ENCODE assay signal across 28 mouse cellular contexts in genomic region chr1:181372306-181372705, GRCm38 (mm10). TPM values are rescaled to one million over a fixed set of nuclear protein-coding genes. Genes with fewer than 3 reads are reported as not detected.
DNase-seq lines count a peak whose midpoint lies in the region; ATAC-seq and TF ChIP-seq lines count a peak whose summit lies in the region.
"Had no signal": no experiment of that assay in that cellular context is flagged by ENCODE, and none has a peak within 500 bp of the region (broad histone marks: within the 10 kb centered on the region; RNA-seq: fewer than 3 reads in every experiment).

No protein-coding gene starts in this region.

- no peak overlapping the region for H3K4me3 ChIP-seq in liver, embryonic 12.5 days
- H3K4me3 ChIP-seq in intestine, postnatal 0 days (ENCODE audit: low read depth, low read length): no peak overlapping the region
- H3K4me3 ChIP-seq: forebrain, embryonic 10.5 days; heart, adult 2 months; hindbrain, embryonic 15.5 days; limb, embryonic 12.5 days had no signal

- no peak overlapping the region for H3K9ac ChIP-seq in liver, embryonic 12.5 days
- H3K9ac ChIP-seq in intestine, postnatal 0 days (ENCODE audit: low read depth, low read length): no peak overlapping the region
- H3K9ac ChIP-seq: forebrain, postnatal 0 days; hindbrain, embryonic 15.5 days; limb, embryonic 12.5 days had no signal

- H3K27ac ChIP-seq in liver, embryonic 12.5 days: peak overlapping the region; percentile 34; the same call in 1 of the 2 replicates
- H3K27ac ChIP-seq in intestine, postnatal 0 days (ENCODE audit: low read depth, low read length): no peak overlapping the region
- H3K27ac ChIP-seq: forebrain, embryonic 10.5 days; heart, adult 2 months; hindbrain, embryonic 15.5 days; limb, embryonic 12.5 days had no signal

- TF ChIP-seq CTCF in intestine, postnatal 0 days (IDR thresholded peaks at IDR 0.05; ENCODE audit: low read depth): no peak

- 10% methylated on average over 6 of the region's 6 CpGs for WGBS in liver, embryonic 12.5 days (ENCODE audit: insufficient replicate concordance)
- WGBS in intestine, postnatal 0 days: 73% methylated on average over 6 of the region's 6 CpGs

- peaks cover 88% of the 10 kb centered on the region for H3K4me1 ChIP-seq in liver, embryonic 12.5 days
- H3K4me1 ChIP-seq in intestine, postnatal 0 days (replicated peaks; ENCODE audit: control insufficient read depth, insufficient read depth, low read length): no peaks in the 10 kb centered on the region

- peak; percentile 77 for ATAC-seq in liver, embryonic 12.5 days
- peak; percentile 92 for ATAC-seq in megakaryocyte, adult 5-6 weeks (ENCODE audit: poor library complexity, severe bottlenecking)
- no peak for ATAC-seq in intestine, postnatal 0 days
- ATAC-seq: activated CD4-positive, CD25-positive, alpha-beta regulatory T cell, adult 4 months; forebrain, postnatal 0 days had no signal

- peak; percentile 8 for DNase-seq in 3T3-L1 (ENCODE audit: low read depth, low spot score)
- DNase-seq in c-Kit-positive CD71-negative TER-119-negative erythroid progenitor cells, embryonic 14.5 days (ENCODE audit: low read depth): peak; percentile 51
- no peak for DNase-seq in neural tube, embryonic 10.5 days (ENCODE audit: extremely low spot score, low spot score)
- no peak for DNase-seq in kidney, adult 9 months
- DNase-seq in heart, postnatal 14 days: no peak
- DNase-seq: adrenal gland, adult 8-10 months; cerebellum, adult 2 months; cerebellum, postnatal 36 days; forebrain, postnatal 0 days; gastrocnemius, postnatal 25 days; heart, adult 2 months; heart, postnatal 4 days; kidney, postnatal 25 days; layer of hippocampus, postnatal 36 days; lung, adult 2 months; lung, postnatal 14 days; right cerebral cortex, postnatal 14 days; spleen, adult 18-20 months; thymus, postnatal 14 days had no signal

- peak overlapping the region; percentile 28 for H3K4me2 ChIP-seq in liver, embryonic 12.5 days
- H3K4me2 ChIP-seq in intestine, postnatal 0 days (replicated peaks; ENCODE audit: low read depth): no peak overlapping the region
- H3K4me2 ChIP-seq: hindbrain, embryonic 15.5 days; limb, embryonic 12.5 days had no signal

- peaks cover 54% of the 10 kb centered on the region for H3K27me3 ChIP-seq in liver, embryonic 12.5 days (replicated peaks)
- H3K27me3 ChIP-seq in intestine, postnatal 0 days (replicated peaks; ENCODE audit: control insufficient read depth, insufficient read depth, low read length): no peaks in the 10 kb centered on the region
- H3K27me3 ChIP-seq: hindbrain, embryonic 15.5 days; limb, embryonic 12.5 days had no signal

- no peaks in the 10 kb centered on the region for H3K36me3 ChIP-seq in liver, embryonic 12.5 days
- no peaks in the 10 kb centered on the region for H3K36me3 ChIP-seq in intestine, postnatal 0 days (ENCODE audit: control insufficient read depth, insufficient read depth)
- H3K36me3 ChIP-seq: forebrain, embryonic 10.5 days; hindbrain, embryonic 15.5 days; limb, embryonic 12.5 days had no signal

- no peaks in the 10 kb centered on the region for H3K9me3 ChIP-seq in liver, embryonic 12.5 days (replicated peaks)
- no peaks in the 10 kb centered on the region for H3K9me3 ChIP-seq in intestine, postnatal 0 days (ENCODE audit: control insufficient read depth)
- H3K9me3 ChIP-seq: forebrain, embryonic 10.5 days; hindbrain, embryonic 15.5 days; limb, embryonic 12.5 days had no signal

- intact Hi-C loops in heart, postnatal 14 days (cut with DNase I): no loop called here

RNA-seq across cellular contexts. Expression of gene Cnih3, which starts 19.9 kb away (rescaled TPM):
- 0.05 TPM in 2 replicates for polyA plus RNA-seq in liver, embryonic 12.5 days (2016; fragmentation: Nextera tagmentation; extraction: Ambion mirVana)
- not detected in 2 replicates for total RNA-seq in megakaryocyte, adult 5-6 weeks (2015)
- total RNA-seq in megakaryocyte, adult 5-6 weeks (2017): not detected in 2 replicates
- polyA plus RNA-seq in intestine, postnatal 0 days (2015; fragmentation: Nextera tagmentation; extraction: Ambion mirVana): 0.13 and 0.25 TPM in 2 replicates
- not detected for total RNA-seq in heart, postnatal 14 days (2021)
- total RNA-seq: gastrocnemius, postnatal 25 days; heart, adult 2 months; heart, postnatal 4 days; neutrophil, adult 5-6 weeks had no signal
- polyA plus RNA-seq: activated CD4-positive, CD25-positive, alpha-beta regulatory T cell, adult 4 months; kidney, embryonic 14.5 days had no signal

Comparison
In these comparisons a context has a peak if more than half of its experiments do, and no peak if none do; other contexts are left out.
1. DNase-seq: peak in 3T3-L1 (single experiment) and c-Kit-positive CD71-negative TER-119-negative erythroid progenitor cells, embryonic 14.5 days (single experiment); none in neural tube, embryonic 10.5 days (single experiment), kidney, adult 9 months (single experiment) and heart, postnatal 14 days (0 of 2).